Mouse (Mus musculus) bone marrow macrophage, adult 2 months (primary cell): ENCODE data around the gene Trim62.

Experiments used
- CTCF ChIP-seq: IDR thresholded peaks from 2 replicates; pipeline ENCODE4 v1.5.1; 2012; ENCODE audit warnings: low read depth, mild to moderate bottlenecking, low read length, moderate library complexity
- POLR2A ChIP-seq: IDR thresholded peaks from 2 replicates; pipeline ENCODE4 v1.6.1; 2012; ENCODE audit warnings: mild to moderate bottlenecking, low read depth, low read length, borderline replicate concordance

DNA sequence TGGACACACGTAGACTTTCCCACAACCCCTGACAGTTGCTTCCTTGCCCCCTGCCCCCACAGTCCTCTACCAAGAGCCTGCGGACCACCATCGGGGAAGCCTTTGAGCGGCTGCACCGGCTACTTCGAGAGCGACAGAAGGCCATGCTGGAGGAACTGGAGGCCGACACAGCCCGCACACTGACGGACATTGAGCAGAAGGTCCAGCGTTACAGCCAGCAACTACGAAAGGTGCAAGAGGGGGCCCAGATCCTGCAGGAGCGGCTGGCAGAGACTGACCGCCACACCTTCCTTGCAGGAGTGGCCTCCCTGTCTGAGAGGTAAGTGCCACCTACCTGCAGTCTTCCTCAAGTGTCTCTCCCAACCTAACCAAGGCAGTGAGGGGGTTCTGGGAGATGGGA, 17.1 kb downstream of the Trim62 start:
- TF ChIP-seq CTCF: no peak
- TF ChIP-seq POLR2A: no peak
